Mouse (Mus musculus) MEL (cell line): ENCODE data around the gene Homer2. TPM values are rescaled to one million over a fixed set of nuclear protein-coding genes. Genes with fewer than 3 reads are reported as not detected.

Source experiments
- DNase-seq: peaks from one replicate; pipeline ENCODE4 v3.0.0; 2011; ENCODE audit warnings: low read depth, low spot score
- H3K27ac ChIP-seq: 2 replicates; pipeline ENCODE4 v1.5.1; 2012; ENCODE audit warnings: low read depth, mild to moderate bottlenecking, control low read depth, low read length, moderate library complexity; ENCODE audit not compliant: control insufficient read depth
- H3K27me3 ChIP-seq, 2 experiments: fragments of 150-350 bp in 1 of 2; sonication (generic) in 1 of 2; 2 replicates each; pipeline ENCODE4 v1.6.1; 2012; ENCODE audit warnings: low read length in 2 of 2, mild to moderate bottlenecking in 2 of 2, improper control_type of control experiment in 1 of 2, moderate library complexity in 1 of 2; ENCODE audit not compliant: insufficient read depth in 2 of 2, control insufficient read depth in 1 of 2
- H3K36me3 ChIP-seq, 2 experiments: 2 replicates each; pipeline ENCODE4 v1.6.1; 2012 to 2014; ENCODE audit warnings: low read length in 2 of 2, improper control_type of control experiment in 1 of 2, inconsistent platforms in 1 of 2, mild to moderate bottlenecking in 1 of 2; ENCODE audit not compliant: insufficient read depth in 2 of 2, control insufficient read depth in 1 of 2
- H3K4me1 ChIP-seq, 2 experiments: fragments of 150-350 bp in 1 of 2; sonication (generic) in 1 of 2; 2 replicates each; pipeline ENCODE4 v1.6.1; 2012; ENCODE audit warnings: low read length in 2 of 2, improper control_type of control experiment in 1 of 2, mild to moderate bottlenecking in 1 of 2; ENCODE audit not compliant: insufficient read depth in 2 of 2, control insufficient read depth in 1 of 2
- H3K4me3 ChIP-seq, 2 experiments: fragments of 150-350 bp in 1 of 2; sonication (generic) in 1 of 2; 2 replicates each; pipeline ENCODE4 v1.5.1; 2012; ENCODE audit warnings: low read depth in 2 of 2, low read length in 2 of 2, mild to moderate bottlenecking in 2 of 2, moderate library complexity in 2 of 2, control low read depth in 1 of 2, improper control_type of control experiment in 1 of 2; ENCODE audit not compliant: control insufficient read depth in 1 of 2, insufficient read depth in 1 of 2
- H3K79me2 ChIP-seq: 2 replicates; pipeline ENCODE4 v1.6.1; 2012; ENCODE audit warnings: mild to moderate bottlenecking, low read length, moderate library complexity; ENCODE audit not compliant: control insufficient read depth, poor library complexity, insufficient read depth
- H3K9ac ChIP-seq: 2 replicates; pipeline ENCODE4 v1.6.1; 2012; ENCODE audit warnings: low read depth, mild to moderate bottlenecking, control low read depth, low read length, moderate library complexity; ENCODE audit not compliant: control insufficient read depth, poor library complexity, severe bottlenecking
- H3K9me3 ChIP-seq: fragments of 150-350 bp; sonication (generic); replicated peaks from 2 replicates; pipeline ENCODE4 v1.6.1; 2012; ENCODE audit warnings: mild to moderate bottlenecking, low read length, improper control_type of control experiment, moderate library complexity; ENCODE audit not compliant: insufficient read depth
- CHD1 ChIP-seq: IDR thresholded peaks from 2 replicates; pipeline ENCODE4 v1.6.1; 2012; ENCODE audit warnings: low read depth, mild to moderate bottlenecking, inconsistent platforms, low read length, improper control_type of control experiment
- CTCF ChIP-seq, 3 experiments: IDR thresholded peaks in 2 of 3; conservative IDR thresholded peaks in 1 of 3; 2 replicates each; pipeline ENCODE4 v1.5.1; 2011 to 2012; ENCODE audit warnings: low read length in 3 of 3, low read depth in 2 of 3, mild to moderate bottlenecking in 2 of 3, improper control_type of control experiment in 1 of 3, inconsistent platforms in 1 of 3, mixed read lengths in 1 of 3, moderate library complexity in 1 of 3; ENCODE audit not compliant: control insufficient read depth in 1 of 3, insufficient read depth in 1 of 3, poor library complexity in 1 of 3, severe bottlenecking in 1 of 3
- ETS1 ChIP-seq: IDR thresholded peaks from 2 replicates; pipeline ENCODE4 v1.6.1; 2012; ENCODE audit warnings: low read depth, mild to moderate bottlenecking, inconsistent platforms, low read length, improper control_type of control experiment, moderate library complexity
- GABPA ChIP-seq: IDR thresholded peaks from 2 replicates; pipeline ENCODE4 v1.6.1; 2012; ENCODE audit warnings: low read depth, mild to moderate bottlenecking, inconsistent platforms, low read length, improper control_type of control experiment, moderate library complexity
- GATA1 ChIP-seq: IDR thresholded peaks from 2 replicates; pipeline ENCODE4 v1.6.1; 2011; ENCODE audit warnings: low read depth, low read length, improper control_type of control experiment
- JUND ChIP-seq: IDR thresholded peaks from 2 replicates; pipeline ENCODE4 v1.6.1; 2011; ENCODE audit warnings: low read depth, mild to moderate bottlenecking, improper control_type of control experiment, low read length
- KAT2A ChIP-seq: conservative IDR thresholded peaks from 2 replicates; pipeline ENCODE4 v1.6.1; 2012; ENCODE audit warnings: low read depth, low read length, improper control_type of control experiment, inconsistent platforms
- MAFK ChIP-seq: IDR thresholded peaks from 2 replicates; pipeline ENCODE4 v1.6.1; 2011; ENCODE audit warnings: low read depth, mild to moderate bottlenecking, low read length, improper control_type of control experiment, borderline replicate concordance
- MXI1 ChIP-seq: IDR thresholded peaks from 2 replicates; pipeline ENCODE4 v1.6.1; 2011; ENCODE audit warnings: mild to moderate bottlenecking, low read depth, low read length, improper control_type of control experiment
- MYC ChIP-seq: IDR thresholded peaks from 2 replicates; pipeline ENCODE4 v1.6.1; 2011; ENCODE audit warnings: low read depth, mild to moderate bottlenecking, low read length, improper control_type of control experiment, moderate library complexity
- RAD21 ChIP-seq: IDR thresholded peaks from 2 replicates; pipeline ENCODE4 v1.6.1; 2011; ENCODE audit warnings: mild to moderate bottlenecking, low read depth, low read length, improper control_type of control experiment
- UBTF ChIP-seq: IDR thresholded peaks from 2 replicates; pipeline ENCODE4 v1.6.1; 2012; ENCODE audit warnings: low read depth, mild to moderate bottlenecking, inconsistent platforms, low read length, improper control_type of control experiment, moderate library complexity, borderline replicate concordance; ENCODE audit not compliant: insufficient read depth
- ZMIZ1 ChIP-seq: IDR thresholded peaks from 2 replicates; pipeline ENCODE4 v1.6.1; 2012; ENCODE audit warnings: low read depth, mild to moderate bottlenecking, inconsistent platforms, low read length, improper control_type of control experiment, moderate library complexity
- polyA plus RNA-seq, 2 experiments: library from polyadenylated mRNA; stranded (reverse) in 1 of 2; unstranded in 1 of 2; fragments of >175 nt in 1 of 2; fragments of >200 nt in 1 of 2; gene quantifications; 2 replicates each; pipeline versions ENCODE4 v1.2.1 to v1.2.4; 2012; ENCODE audit warnings: low replicate concordance in 2 of 2, low read depth in 1 of 2; ENCODE audit not compliant: insufficient read length in 2 of 2, insufficient read depth in 1 of 2, missing spikeins in 1 of 2
- total RNA-seq: library from RNA; depleted of rRNA; stranded (reverse); fragments of 300-350 nt; gene quantifications from 2 replicates; pipeline ENCODE4 v1.2.3, GENCODE M21; 2012

The Homer2 gene
- total and polyA plus RNA-seq, 3 experiments: 18.4 to 39.0 TPM; not detected in 1

DNA sequence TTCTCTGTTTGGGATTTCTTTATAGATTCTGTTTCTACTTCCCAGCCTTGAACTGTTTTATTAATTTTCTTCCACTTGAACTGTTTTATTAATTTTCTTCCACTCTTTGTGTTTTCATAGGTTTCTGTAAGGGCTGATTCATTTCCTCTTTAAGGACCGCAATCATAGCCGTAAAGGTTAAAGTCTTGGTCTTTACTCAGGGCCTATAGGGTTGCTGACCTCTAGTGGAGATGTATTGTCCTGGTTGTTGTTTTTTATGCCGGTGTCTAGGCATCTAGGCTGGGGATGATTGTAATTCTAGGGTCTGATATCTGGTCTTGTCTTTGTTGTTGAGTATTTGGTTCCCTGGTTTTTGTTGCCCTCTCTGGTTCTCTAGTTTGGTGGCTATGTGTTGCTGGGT is 123.8 kb downstream of the Homer2 start:
- Histone ChIP-seq H3K79me2 (no peaks in the 10 kb centered on the region), H3K27me3 (no peaks in the 10 kb centered on the region), H3K9me3 (no peaks in the 10 kb centered on the region), H3K4me3 (no peak overlapping the region), H3K27ac (no peak overlapping the region), H3K9ac (no peak overlapping the region), H3K4me1 (no peaks in the 10 kb centered on the region), H3K36me3 (peaks cover 0 to 37% of the 10 kb centered on the region in 2 experiments; a peak in 2 of 4 replicates)
- no peak for DNase-seq
- TF ChIP-seq CTCF (IDR thresholded peaks at IDR 0.05 in 2 of 3, conservative IDR thresholded peaks at IDR 0.05 in 1 of 3; ENCODE audit: control insufficient read depth in 1 of 3, insufficient read depth in 1 of 3, low read depth in 2 of 3, low read length in 3 of 3, poor library complexity in 1 of 3, severe bottlenecking in 1 of 3) (peak in 1 of 3 experiments; percentile 16; a peak in 2 of 6 replicates), KAT2A (no peak)

DNA sequence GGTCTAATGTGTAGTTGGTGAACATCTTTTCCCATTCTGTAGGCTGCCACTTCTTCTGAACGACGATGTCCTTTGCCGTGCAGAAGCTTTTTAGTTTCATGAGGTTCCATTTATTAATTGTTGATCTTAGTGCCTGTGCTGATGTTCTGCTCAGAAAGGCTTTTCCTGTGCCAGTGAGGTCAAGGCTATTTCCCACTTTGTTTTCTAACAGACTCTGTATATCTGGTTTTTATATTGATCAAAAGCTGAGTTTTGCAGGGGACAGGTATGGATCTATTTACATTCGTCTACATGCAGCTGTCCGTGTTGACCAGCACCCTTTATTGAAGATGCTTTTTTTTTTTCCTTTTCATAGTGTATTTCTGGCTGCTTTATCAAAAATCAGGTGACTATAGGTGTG is 128.0 kb downstream of the Homer2 start:
- peaks cover 5% of the 10 kb centered on the region; the same call in 1 of the 2 replicates for H3K79me2 ChIP-seq
- DNase-seq: no peak
- no peaks in the 10 kb centered on the region for H3K9me3 ChIP-seq
- peaks cover 0 to 32% of the 10 kb centered on the region in 2 experiments for H3K36me3 ChIP-seq
- H3K4me3 ChIP-seq: no peak overlapping the region
- no peak for TF ChIP-seq GABPA
- no peak for TF ChIP-seq MYC
- TF ChIP-seq GATA1: no peak
- no peak for TF ChIP-seq UBTF
- TF ChIP-seq KAT2A: no peak
- TF ChIP-seq ZMIZ1: no peak
- no peak for TF ChIP-seq RAD21
- no peak for TF ChIP-seq MAFK
- no peak for TF ChIP-seq JUND
- no peak overlapping the region for H3K9ac ChIP-seq
- no peaks in the 10 kb centered on the region for H3K27me3 ChIP-seq
- H3K27ac ChIP-seq: no peak overlapping the region
- H3K4me1 ChIP-seq: no peaks in the 10 kb centered on the region

- no peak overlapping the region for H3K4me3 ChIP-seq
Measured at GRCm38 (mm10) chr7:81578413-81578812, 128.9 kb downstream of the Homer2 start.

More at GRCm38 (mm10) chr7:81578413-81578812, 128.9 kb downstream of the Homer2 start:
- H3K36me3 ChIP-seq: peaks cover 5 to 30% of the 10 kb centered on the region in 2 experiments
- H3K9ac ChIP-seq: no peak overlapping the region
- peaks cover 11% of the 10 kb centered on the region; the same call in 1 of the 2 replicates for H3K79me2 ChIP-seq
- no peaks in the 10 kb centered on the region for H3K9me3 ChIP-seq
- DNase-seq: no peak
- peaks cover 3 to 5% of the 10 kb centered on the region in 2 experiments; a peak in 3 of 4 replicates for H3K4me1 ChIP-seq
- H3K27ac ChIP-seq: no peak overlapping the region
- TF ChIP-seq ETS1: no peak
- TF ChIP-seq CHD1: no peak
- no peak for TF ChIP-seq MXI1
- TF ChIP-seq ZMIZ1: no peak
- H3K27me3 ChIP-seq: no peaks in the 10 kb centered on the region
